Mouse (Mus musculus): ENCODE measurements around the gene Jmjd6.

The Jmjd6 gene

DNA sequence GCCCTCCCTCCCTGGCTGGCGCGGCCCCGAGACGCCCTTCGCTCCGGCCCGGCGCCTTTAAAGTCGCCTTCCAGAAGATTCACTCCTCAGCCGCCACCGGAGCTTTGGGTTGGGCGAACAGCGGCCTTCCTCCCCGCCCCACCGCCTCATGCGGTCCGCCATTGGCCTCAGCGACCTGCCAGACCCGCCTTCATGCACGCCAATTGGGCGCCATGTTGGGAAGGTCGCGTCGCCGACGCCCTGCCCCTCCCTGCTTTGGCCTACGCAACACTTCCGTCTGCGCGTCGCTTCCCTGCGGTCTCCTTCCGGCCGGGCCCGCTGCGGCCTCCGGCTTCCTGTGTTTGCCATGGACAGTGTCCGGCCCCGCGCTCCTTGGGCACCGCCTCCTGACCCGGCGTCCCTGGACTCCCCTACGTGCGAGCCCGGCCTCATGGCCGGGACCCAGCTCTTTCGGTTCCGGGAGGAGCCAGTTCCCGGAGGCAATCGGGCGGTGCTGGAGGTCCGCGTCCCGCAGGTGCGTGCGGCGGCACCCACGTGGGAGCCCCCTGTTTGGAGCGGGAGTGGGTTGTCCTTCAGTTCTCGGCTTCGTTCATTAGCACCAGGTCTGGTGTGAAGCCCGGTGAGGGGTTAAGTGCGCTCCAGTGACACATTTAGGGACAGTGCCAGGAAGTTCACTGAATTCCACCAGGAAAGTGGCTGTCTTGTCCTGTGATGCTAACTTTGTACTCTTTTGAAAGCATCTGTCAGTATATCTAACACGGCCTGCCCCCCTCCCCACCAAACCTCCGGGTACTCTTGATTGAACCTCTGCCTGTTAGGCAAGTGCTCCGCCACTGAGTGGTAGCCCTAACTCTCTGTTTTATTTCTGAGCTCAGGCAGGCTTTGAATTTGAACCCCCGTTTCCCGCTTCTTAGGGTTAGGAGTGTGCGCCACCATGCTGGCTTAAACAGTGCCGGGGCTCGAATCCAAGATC lies at the start of gene Jmjd6, which contains the start of gene Mettl23:
Jmjd6 (minus strand) TSS at position 189 of the 973 bp plus-strand sequence.
Mettl23 (plus strand) TSS at position 18 of the 973 bp plus-strand sequence.
- DNase-seq (ENCODE audit: low read depth, low spot score): peak; percentile 97

DNA sequence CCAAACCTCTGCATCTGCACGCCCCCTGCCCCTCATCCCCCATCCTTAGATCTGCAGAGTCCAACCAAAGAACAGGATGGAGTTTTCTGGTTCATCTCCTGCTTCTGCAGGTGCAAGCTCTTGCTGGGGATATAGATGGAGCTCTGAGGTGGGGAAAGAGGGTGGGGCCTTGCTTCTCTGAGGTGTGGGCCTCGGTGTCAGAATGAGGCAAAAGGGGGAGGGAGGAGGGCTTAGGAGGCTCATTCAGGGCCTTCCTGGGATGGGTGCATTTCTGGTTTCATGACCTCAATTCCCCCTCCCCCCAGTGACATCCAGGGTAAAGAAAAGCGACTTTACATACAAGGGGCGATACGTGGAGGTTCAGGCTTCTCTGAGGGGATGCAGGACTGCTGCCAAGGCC lies 43.9 kb upstream of the Jmjd6 start:
- DNase-seq (ENCODE audit: low read depth, low spot score): no peak

DNA sequence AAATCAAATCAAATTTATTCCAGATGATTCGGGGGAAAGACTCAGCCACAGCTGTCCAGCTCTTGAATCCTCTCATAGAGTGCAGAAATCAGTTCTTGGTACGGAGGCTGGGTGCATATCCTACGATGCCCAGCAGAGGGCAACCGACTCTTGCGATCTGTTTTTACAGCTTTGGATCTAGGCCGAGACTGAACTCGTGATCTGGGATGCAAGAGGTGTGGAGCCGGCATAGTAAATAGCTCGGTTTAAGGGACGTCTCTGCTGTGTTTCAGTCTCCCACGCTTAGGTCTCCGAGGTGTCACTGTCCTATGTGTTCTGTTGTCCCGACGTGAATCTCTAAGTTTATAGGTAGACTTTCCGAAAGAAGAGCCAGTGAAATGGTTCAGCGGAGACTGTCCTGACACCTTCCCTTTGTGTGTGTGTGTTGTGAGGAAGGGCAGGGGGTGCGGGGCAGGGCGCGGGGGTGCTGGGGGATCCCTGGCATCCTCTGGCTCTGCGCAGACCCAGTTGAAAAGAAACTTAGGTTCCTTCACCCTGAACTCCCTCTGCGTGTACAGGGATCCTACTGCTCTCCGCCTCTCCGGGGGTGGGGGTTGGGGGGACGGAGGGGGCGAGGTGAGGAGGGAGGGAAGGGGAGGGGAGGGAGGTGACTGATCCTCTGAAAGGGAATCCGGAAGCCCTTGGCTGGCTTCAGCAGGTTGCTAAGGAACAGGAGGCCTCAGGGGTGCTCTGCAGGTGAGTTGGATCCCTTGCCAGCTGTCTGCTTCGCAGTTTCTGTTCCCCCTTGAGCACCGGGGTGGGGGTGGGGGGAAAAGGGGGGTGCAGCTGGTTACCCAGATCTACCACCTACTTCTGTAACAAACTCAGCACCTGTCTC lies 42.3 kb upstream of the Jmjd6 start:
- DNase-seq (ENCODE audit: low read depth, low spot score): peak; percentile 81

DNA sequence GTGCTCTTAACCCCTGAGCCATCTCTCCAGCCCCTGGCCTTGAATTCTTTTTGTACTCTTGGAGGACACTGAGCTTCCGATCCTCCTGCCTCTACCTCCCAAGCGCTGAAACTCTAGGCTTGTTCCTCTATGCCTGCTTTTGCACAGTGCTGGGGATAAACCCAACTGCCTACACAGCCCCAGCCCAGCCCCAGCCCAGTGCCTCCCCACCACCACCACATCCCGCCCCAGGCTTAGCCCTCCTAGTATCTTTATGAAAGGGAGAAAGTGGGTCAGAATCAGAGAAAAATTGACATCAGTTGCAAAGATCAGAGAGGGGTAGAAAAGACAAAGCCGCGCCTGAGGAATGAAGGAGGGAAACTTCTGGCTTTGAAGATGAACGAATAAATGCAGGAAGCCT lies 40.8 kb upstream of the Jmjd6 start:
- no peak for DNase-seq (ENCODE audit: low read depth, low spot score)

DNA sequence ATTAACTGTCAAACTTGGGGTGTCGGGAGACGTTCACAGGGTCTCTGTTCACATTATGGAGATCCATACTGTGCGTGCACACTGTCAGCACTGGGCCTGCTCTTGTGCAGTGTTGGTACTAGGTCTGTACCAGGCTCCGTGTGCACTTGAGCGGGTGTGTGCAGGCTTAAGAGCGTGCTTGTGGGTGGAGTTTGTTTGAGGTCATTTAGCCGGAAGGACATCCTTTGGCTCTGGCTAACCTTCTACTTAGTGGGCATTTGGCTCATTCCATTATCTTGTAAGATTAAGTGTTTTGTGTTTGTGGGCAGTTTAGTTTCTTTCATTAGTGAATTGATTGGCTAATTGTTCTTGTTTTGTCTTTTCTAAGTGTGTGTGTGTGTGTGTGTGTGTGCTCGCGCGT lies 39.2 kb upstream of the Jmjd6 start:
- no peak for DNase-seq (ENCODE audit: low read depth, low spot score)

DNA sequence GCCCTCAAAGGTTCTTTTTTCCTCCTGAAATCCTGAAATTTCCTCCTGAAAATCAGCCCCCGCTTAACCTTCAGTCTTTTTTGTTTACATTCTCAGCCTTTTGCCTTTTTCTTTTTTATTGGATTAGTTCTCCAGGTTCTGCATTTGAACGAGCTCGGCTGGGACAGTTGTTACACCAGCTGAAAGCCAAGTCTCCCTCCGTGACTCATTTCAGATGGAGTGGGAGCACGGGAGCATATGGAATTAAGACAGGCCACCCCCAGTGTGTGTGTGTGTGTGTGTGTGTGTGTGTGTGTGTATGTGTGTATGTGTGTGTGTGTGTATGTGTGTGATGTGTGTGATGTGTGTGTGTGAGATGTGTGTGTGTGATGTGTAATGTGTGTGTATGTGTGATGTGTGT lies 38.2 kb upstream of the Jmjd6 start:
- DNase-seq (ENCODE audit: low read depth, low spot score): no peak

DNA sequence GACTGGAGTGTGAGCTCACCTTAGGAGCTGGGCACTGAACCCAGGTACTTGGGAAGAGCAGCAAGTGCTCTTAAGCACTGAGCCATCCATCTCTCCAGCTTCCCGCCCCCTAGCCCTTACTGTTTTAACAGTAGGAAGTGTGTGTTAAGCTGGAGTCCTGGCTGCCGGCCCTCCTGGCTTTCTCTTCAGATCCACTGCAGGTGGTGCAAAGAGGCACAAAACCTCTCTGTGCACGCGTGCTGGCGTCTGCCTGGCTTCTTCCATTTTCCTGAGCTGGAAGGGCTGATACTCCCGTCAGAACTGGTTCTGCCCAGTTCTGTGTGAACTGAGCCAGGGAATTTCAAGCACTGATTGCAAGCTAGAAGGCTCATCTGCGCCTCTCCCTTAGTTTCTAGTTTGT lies 37.6 kb upstream of the Jmjd6 start:
- DNase-seq (ENCODE audit: low read depth, low spot score): no peak

DNA sequence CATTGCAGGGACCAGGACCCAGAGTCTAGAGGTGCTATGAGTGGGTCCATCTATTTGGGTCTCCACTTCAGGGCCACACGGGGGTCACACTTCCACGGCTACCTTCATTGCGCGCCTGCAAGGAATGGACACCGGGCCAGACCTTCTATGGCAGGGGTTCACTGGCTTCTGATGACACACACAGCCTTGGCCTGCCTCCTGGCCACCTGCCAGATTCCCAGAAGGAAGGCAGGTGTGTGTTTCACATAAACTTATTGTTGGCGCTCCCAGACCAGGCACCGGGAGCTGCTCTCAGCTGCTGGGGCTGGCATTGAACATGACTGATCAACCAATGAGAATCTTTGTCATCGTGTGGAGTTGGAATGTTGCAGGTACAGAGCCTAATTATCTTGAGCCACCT lies 35.2 kb upstream of the Jmjd6 start:
- DNase-seq (ENCODE audit: low read depth, low spot score): no peak

DNA sequence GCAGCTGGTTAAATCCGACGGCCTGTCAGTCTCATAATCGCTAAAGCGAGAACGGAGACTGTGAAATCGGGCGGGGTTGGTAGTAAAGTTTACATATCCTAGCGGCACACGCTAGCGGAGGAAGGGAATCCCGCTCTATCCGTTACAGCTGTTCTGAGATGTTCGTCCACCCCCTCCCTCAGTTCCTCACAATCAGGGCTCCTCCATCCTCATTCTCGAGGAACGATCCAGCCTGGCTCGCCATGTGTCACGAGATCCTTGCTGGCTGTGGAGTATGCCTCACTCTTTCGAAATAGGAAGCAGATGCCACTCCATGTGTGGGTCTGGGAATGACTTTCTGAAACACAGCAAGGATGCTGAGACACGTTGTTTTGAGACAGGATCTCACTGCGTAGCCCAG lies 30.7 kb upstream of the Jmjd6 start:
- no peak for DNase-seq (ENCODE audit: low read depth, low spot score)

DNA sequence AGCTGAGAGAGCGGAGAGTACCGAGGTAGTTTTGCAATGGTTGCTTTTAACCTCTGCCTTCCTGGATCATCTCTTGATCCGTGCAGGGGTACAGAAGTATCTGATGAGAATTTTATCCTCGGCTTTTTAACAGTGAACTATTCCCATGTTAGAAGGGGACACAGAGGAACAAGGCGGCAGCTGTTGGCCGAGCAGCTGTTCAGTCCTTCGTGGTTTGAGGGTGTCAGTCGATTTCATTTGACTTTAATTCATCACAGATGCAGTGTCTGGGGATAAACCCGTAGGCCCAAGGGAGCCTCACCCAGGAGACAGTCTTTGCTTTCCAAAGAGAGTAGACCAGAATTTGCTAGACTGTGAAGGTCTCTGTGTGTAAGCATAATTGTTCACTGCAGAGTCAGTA lies 28.3 kb upstream of the Jmjd6 start:
- no peak for DNase-seq (ENCODE audit: low read depth, low spot score)

DNA sequence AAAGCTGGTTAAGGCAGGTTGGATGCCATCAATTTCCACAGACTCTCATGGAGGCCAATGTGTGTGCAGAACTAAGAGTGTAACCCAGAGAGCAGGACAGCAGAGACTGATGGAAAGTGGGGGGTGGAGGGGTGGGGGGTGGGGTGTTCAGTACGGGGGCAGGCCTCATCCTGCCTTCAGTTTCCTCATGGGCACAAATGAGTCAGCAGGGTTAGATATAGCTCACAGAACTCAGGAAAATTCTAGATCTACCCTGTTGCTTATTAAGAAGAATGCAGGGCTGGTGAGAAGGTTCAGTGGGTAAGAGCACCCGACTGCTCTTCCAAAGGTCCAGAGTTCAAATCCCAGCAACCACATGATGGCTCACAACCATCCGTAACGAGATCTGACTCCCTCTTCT lies 26.4 kb upstream of the Jmjd6 start:
- DNase-seq (ENCODE audit: low read depth, low spot score): no peak

DNA sequence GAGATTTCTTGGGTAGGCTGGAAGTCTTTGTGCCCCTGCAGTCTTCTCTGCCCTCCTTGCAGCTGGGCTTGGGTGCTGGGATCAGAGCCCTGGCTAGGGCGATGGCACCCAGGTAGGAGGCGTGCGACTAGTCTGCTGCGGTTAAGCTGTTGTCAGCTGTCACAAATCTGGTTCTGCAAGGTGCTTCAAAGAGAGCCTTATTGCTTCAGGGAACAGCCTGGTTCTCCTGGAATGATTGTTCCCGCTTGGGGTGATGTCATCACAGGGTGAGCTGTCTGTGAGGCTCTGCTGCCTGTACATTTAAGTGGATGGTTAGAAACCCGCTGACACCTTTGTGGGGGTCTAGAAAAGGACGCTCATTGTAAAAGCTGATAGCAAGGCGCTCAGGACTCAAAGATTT lies 26.0 kb upstream of the Jmjd6 start:
- DNase-seq (ENCODE audit: low read depth, low spot score): no peak

DNA sequence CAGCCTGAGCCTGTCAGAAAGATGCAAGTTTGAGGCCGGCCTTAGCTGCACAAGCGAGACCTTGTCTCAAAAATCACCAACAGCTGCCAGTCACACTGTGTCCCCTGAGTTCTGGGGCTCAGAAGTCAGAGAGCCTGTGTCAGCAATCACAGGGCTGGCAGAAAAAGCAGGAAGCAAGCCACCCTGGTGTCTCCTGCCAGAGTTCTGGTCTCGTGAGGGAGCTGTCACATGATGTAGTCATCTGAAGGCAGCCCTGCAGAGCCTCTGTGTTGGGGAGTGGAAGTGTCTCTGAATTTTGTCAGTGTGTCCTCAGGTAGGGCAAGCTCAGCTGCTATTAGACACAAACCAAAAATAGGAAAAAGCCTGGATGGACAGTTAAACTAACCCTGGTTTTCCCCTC lies 24.9 kb upstream of the Jmjd6 start:
- DNase-seq (ENCODE audit: low read depth, low spot score): no peak

DNA sequence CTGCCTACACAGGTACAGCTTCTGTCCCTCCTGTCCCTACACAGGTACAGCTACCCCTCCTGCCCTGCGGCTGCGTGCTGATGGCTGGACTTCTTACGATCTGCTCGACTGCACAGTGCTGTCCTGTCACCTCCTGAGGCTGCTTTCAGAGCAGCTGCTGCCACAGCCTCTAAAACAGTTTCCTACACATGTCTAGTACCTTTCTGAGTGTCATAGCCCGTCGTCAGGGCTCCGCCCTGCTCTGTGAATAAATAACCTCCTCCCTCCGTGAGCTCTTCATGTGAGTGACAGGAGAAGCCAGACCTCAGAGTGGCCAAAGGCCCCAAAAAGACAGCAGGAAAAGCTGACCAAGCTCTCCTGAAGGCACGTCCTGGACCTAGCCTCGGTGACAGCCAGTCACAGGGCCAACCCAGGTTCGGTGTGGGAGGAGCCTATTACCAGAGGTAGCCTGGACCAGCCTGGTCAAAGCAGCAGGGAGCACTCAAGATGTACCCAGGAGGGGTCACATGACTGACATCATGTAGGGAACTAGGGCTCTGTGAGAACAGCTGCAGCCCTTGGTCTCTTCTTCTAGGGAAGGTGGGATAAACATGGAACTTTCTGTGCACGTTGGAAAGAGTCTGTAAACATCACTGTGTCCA lies 22.8 kb upstream of the Jmjd6 start:
- DNase-seq (ENCODE audit: low read depth, low spot score): no peak

DNA sequence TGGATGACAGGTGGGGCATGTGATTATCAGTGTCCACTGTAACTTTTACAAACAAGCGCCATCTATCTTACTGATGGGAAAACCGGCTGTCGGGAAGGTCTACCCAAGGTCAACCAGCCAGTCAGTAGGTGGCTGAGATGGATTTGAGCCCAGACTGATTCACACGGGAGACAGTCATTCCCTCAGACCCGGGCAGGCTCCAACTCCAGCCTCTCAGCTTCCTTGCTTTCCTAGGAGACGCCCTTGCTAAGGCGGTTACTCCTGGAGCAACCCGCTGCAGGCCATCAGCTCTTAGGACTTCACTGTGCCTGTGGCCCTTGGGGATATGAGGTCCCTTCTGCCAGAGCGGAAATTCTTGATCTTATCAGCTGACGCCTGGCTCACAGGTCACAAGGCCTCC lies 21.2 kb upstream of the Jmjd6 start:
- no peak for DNase-seq (ENCODE audit: low read depth, low spot score)

DNA sequence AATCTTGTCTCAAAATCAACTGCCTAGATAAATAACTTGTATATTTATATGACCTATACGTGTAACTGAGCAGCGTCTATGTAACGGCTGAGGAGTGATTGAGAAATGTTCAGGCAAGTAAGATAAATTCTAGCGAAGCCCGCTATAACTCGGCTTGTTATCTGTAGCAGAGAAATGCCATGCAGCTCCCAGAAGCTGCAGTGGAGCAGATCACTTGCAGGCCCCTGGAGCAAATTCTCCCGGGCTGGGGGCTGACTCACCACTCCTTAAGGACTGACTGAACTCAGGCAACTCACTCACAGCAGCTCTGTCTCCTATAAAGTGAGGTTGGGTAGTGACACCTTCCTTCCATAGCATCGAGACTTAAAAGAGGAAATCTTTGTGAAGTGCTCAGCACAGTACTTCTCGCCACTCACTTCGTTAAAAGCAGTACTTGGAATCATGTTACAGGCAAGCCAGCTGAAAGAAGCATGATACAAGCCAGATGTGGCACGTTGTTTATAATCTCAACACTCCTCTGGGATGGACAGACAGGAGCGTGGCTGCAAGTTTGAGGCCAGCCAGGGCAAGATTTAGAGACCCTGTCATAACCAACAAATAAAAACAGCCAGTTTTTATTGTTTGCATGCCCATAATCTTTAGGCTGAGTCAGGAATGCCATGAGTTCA lies 14.1 kb upstream of the Jmjd6 start:
- DNase-seq (ENCODE audit: low read depth, low spot score): no peak

DNA sequence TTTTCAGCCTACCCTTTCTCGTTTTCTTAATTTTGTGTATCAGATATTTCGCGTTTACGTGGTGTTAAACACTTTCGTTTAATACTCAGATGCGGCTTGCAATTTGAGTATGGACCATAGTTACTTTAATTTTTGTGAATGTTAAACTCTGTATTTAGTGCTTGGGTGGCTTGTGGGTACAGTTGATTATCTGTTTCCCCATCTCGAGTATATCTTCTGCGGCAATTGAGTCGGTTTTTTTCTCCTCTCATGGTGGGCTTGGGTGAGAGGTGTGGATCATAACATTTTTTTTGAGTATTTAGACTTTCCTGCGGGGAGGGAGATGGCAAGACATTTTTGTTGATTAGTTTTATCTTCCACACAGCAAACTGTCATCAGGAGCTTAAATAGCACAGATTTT lies 11.0 kb upstream of the Jmjd6 start:
- DNase-seq (ENCODE audit: low read depth, low spot score): no peak

DNA sequence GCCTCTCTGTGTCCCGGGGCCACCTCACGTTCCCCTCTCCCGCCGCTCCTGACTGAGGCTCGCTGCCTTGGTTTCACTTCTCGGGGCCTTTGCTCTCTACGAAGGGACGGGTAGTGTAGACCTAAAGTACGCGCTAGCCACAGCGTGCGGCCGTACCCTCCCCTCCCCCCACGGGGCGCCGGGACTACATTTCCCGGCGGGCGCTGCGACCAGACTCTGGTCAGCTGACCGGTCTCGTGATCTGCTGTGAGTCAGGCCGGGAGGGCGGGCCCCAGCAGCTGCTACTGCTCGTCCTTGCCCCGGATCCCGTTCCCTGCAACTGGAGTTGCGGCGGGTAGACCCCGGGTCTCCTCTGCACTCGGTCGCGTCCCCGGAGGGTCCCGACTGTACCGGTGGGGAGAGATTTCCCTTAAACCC lies 10.3 kb upstream of the Jmjd6 start:
- peak; percentile 90 for DNase-seq (ENCODE audit: low read depth, low spot score)

DNA sequence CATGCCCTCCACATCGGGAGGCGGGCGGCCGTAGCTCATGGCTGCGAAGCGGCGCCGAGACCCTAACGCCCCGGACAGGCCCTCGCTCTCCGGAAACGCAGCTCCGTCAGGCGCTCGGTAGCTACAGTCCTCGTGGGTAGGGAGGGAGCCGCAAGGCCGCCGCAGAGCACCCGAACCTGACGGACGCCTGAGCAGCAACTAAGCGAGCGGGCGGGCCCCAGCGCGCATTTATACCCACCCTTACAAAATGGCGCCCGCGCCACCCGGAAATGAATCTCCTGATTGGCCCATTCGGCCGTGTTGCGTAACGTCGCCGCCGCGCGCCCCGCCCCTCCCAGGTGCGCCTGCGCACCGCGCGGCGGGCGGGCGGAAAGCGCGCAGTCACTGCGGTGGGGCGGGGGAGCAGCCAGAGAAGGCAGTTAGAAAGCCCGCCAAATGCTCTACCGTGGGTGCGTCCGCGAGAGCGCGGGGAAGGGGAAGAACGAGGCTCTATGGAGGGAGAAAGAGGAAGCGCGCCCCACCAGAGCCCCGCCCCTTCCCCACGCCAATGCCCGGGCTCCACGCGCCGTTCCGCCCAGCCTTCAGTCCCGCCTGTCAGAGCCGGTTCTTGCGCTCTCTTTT lies 9.8 kb upstream of the Jmjd6 start, which contains the start of gene Srsf2:
Srsf2 (minus strand) TSS at position 204 of the 621 bp plus-strand sequence.
- DNase-seq (ENCODE audit: low read depth, low spot score): peak; percentile 91

DNA sequence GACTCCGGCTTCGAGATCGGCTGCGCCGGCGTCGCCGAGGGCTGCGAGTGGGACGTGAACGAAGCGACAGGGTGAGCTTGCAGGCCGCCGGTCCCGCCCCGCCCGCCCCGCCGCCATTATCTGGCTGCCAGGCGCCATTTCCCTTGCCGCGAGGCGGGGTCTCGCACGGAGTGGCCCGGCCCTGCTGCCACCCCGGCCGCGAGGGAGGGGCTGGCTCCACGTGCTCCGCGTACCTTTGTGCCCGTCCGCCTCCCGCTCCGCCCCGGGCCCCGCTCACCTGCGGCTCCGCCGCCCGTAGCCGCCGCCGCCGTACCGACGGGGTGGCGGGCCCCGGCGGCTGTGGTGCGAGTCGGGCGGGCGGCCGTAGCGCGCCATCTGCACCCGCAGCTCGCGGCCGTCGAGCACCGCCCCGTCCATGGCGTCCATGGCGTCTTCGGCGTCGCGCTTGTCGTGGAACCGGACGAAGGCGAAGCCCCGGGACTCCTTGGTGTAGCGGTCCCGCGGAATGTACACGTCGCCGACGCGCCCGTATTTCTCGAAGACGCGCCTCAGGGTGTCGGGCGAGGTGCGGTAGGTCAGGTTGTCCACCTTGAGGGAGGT lies 9.1 kb upstream of the Jmjd6 start, which contains the start of gene Mfsd11:
Mfsd11 (plus strand) TSS at position 150 of the 600 bp plus-strand sequence.
- DNase-seq (ENCODE audit: low read depth, low spot score): peak; percentile 46

Measured in embryo, embryonic 11.5 days (tissue).